Mouse (Mus musculus) forebrain, embryonic 12.5 days (tissue): Measurements from ENCODE around the gene Mga. TPM values are rescaled to one million over a fixed set of nuclear protein-coding genes. Genes with fewer than 3 reads are reported as not detected.

Source experiments
- ATAC-seq: fragments of 200-750 bp; cut with Nextera tagmentation; 2 replicates; pipeline ENCODE4 v1.8.0; 2017; ENCODE audit warnings: moderate TSS enrichment; ENCODE audit not compliant: low FRiP score
- H3K27ac ChIP-seq: fragments of 300-500 bp; sonication (generic); 2 replicates; pipeline ENCODE4 v1.5.1; 2016; ENCODE audit warnings: mild to moderate bottlenecking
- H3K27me3 ChIP-seq: fragments of 300-500 bp; sonication (generic); 2 replicates; pipeline ENCODE4 v1.6.1; 2016; ENCODE audit warnings: mild to moderate bottlenecking
- H3K36me3 ChIP-seq: fragments of 300-500 bp; sonication (generic); replicated peaks from 2 replicates; pipeline ENCODE4 v1.6.1; 2016; ENCODE audit warnings: mild to moderate bottlenecking
- H3K4me1 ChIP-seq: fragments of 300-500 bp; sonication (generic); 2 replicates; pipeline ENCODE4 v1.6.1; 2016
- H3K4me2 ChIP-seq: fragments of 300-500 bp; sonication (generic); 2 replicates; pipeline ENCODE4 v1.6.1; 2016; ENCODE audit warnings: mild to moderate bottlenecking, moderate library complexity
- H3K4me3 ChIP-seq: fragments of 300-500 bp; sonication (generic); replicated peaks from 2 replicates; pipeline ENCODE4 v1.5.1; 2016; ENCODE audit warnings: mild to moderate bottlenecking
- H3K9ac ChIP-seq: fragments of 300-500 bp; sonication (generic); 2 replicates; pipeline ENCODE4 v1.6.1; 2016; ENCODE audit warnings: mild to moderate bottlenecking
- H3K9me3 ChIP-seq: fragments of 300-500 bp; sonication (generic); 2 replicates; pipeline ENCODE4 v1.6.1; 2016
- WGBS: fragments of 180-500 bp; shearing (Covaris S2); methylation state at CpG from one replicate; pipeline ENCODE4 v1.1.7; 2016; 5-methylcytosine and 5-hydroxymethylcytosine counted together
- microRNA-seq: library from miRNA; unstranded; fragments of <30 nt; microRNA quantifications from one replicate; pipeline ENCODE4, GENCODE M21; 2017
- polyA plus RNA-seq: library from polyadenylated mRNA; unstranded; fragments of >200 nt; fragmentation: Nextera tagmentation; extraction: Ambion mirVana; gene quantifications from 2 replicates; pipeline ENCODE4 v1.2.1, GENCODE M21; 2016

The Mga gene
- polyA plus RNA-seq, 1 experiment from 2014 or later = 39.5 TPM

GRCm38 (mm10) chr2:120011462-120012200 is 114.6 kb downstream of the Mga start:
- WGBS = 84% methylated on average over 8 of the region's 8 CpGs
- no peak overlapping the region for H3K4me3 ChIP-seq
- H3K9me3 ChIP-seq = no peaks in the 10 kb centered on the region
- H3K4me1 ChIP-seq = no peaks in the 10 kb centered on the region
- peaks cover 16% of the 10 kb centered on the region for H3K36me3 ChIP-seq
- no peak overlapping the region for H3K27ac ChIP-seq
- no peaks in the 10 kb centered on the region for H3K27me3 ChIP-seq
- H3K9ac ChIP-seq = no peak overlapping the region
- no peak overlapping the region for H3K4me2 ChIP-seq
- ATAC-seq = no peak

GRCm38 (mm10) chr2:120012924-120013323 is 115.9 kb downstream of the Mga start:
- Histone ChIP-seq H3K36me3 (peaks cover 29% of the 10 kb centered on the region), H3K4me3 (no peak overlapping the region), H3K9ac (no peak overlapping the region), H3K4me1 (no peaks in the 10 kb centered on the region), H3K4me2 (no peak overlapping the region), H3K9me3 (no peaks in the 10 kb centered on the region), H3K27me3 (no peaks in the 10 kb centered on the region), H3K27ac (no peak overlapping the region)
- WGBS = 87% methylated on average over 13 of the region's 13 CpGs
- no peak for ATAC-seq

GRCm38 (mm10) chr2:120013831-120014486 is 116.9 kb downstream of the Mga start:
- Histone ChIP-seq H3K9me3 (no peaks in the 10 kb centered on the region), H3K27me3 (no peaks in the 10 kb centered on the region), H3K36me3 (peaks cover 39% of the 10 kb centered on the region), H3K4me3 (no peak overlapping the region), H3K9ac (no peak overlapping the region), H3K27ac (no peak overlapping the region), H3K4me2 (no peak overlapping the region), H3K4me1 (no peaks in the 10 kb centered on the region)
- ATAC-seq = no peak
- WGBS = 94% methylated on average over 2 of the region's 2 CpGs

GRCm38 (mm10) chr2:120015882-120016281 is 118.9 kb downstream of the Mga start:
- H3K4me1 ChIP-seq = no peaks in the 10 kb centered on the region
- H3K36me3 ChIP-seq = peaks cover 58% of the 10 kb centered on the region
- no peak overlapping the region for H3K27ac ChIP-seq
- 92% methylated on average over 4 of the region's 4 CpGs for WGBS
- no peak for ATAC-seq
- H3K9ac ChIP-seq = no peak overlapping the region
- no peaks in the 10 kb centered on the region for H3K9me3 ChIP-seq
- no peak overlapping the region for H3K4me3 ChIP-seq
- no peaks in the 10 kb centered on the region for H3K27me3 ChIP-seq
- H3K4me2 ChIP-seq = no peak overlapping the region

DNA sequence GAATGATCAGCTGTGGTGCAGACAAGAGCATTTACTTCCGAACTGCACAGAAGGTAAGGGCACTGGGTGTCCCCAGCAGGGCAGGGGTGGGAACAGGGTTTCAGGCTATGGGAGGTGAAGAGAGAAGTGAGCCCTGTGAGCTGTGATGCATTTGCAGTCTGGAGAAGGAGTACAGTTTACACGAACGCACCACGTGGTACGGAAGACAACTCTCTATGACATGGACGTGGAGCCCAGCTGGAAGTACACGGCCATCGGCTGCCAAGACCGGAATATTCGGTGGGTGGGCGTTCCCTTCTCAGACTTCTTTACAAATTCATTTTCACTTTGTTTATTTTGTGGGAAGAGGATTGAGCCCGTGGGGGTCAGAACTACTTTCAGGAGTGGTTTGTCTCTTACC is 120.6 kb downstream of the Mga start:
- Histone ChIP-seq H3K27me3 (no peaks in the 10 kb centered on the region), H3K9ac (no peak overlapping the region), H3K4me2 (no peak overlapping the region), H3K4me1 (no peaks in the 10 kb centered on the region), H3K9me3 (no peaks in the 10 kb centered on the region), H3K4me3 (no peak overlapping the region), H3K36me3 (peaks cover 74% of the 10 kb centered on the region), H3K27ac (no peak overlapping the region)
- no peak for ATAC-seq
- WGBS = 90% methylated on average over 12 of the region's 12 CpGs

Small RNA genes lying within 50 kb of the gene (microRNA-seq; reads per million reads assigned to microRNA genes)
- not detected for gene Mir7665

Other genes with a start within 250 kb of the Mga start
- gene Ndufaf1, start 234.4 kb upstream of the Mga start, polyA plus RNA-seq = 37.4 and 37.6 TPM in 2 replicates
- 80.6 and 83.1 TPM in 2 replicates for gene Rtf1, start 222.2 kb upstream of the Mga start, polyA plus RNA-seq
- 0.85 and 1.0 TPM in 2 replicates for gene Itpka, start 154.9 kb upstream of the Mga start, polyA plus RNA-seq
- gene Ltk, start 136.8 kb upstream of the Mga start, polyA plus RNA-seq = 0.12 TPM in 1 of 2 replicates, not detected in the other
- gene Rpap1, start 109.7 kb upstream of the Mga start, polyA plus RNA-seq = 32.8 and 33.4 TPM in 2 replicates
- gene Tyro3, start 99.5 kb upstream of the Mga start, polyA plus RNA-seq = 27.7 and 28.2 TPM in 2 replicates
- 4.6 and 5.3 TPM in 2 replicates for gene Mapkbp1, start 75.5 kb downstream of the Mga start, polyA plus RNA-seq
- 19.3 and 20.2 TPM in 2 replicates for gene Jmjd7, start 130.3 kb downstream of the Mga start, polyA plus RNA-seq
- 6.9 and 7.3 TPM in 2 replicates for gene Gm28042, start 130.3 kb downstream of the Mga start, polyA plus RNA-seq
- 3.4 and 3.6 TPM in 2 replicates for gene Pla2g4b, start 136.2 kb downstream of the Mga start, polyA plus RNA-seq